Mouse (Mus musculus) neural tube, embryonic 15.5 days (tissue): ENCODE measurements at regions not wholly inside any gene's neighbourhood (a gene's known extent, or its start where the extent isn't known, plus 50 kb on each side); places are given as distances from the start of the nearest gene placed in this dataset.
"Not testable (repeated sequence)": the region's sequence is repeated elsewhere in the genome, so short reads cannot be mapped to it uniquely, and the experiment has no call there.

Experiments used
- ATAC-seq: fragments of 200-750 bp; cut with Nextera tagmentation; 2 replicates; pipeline ENCODE4 v1.8.0; 2017; ENCODE audit warnings: mild to moderate bottlenecking, moderate TSS enrichment, moderate library complexity; ENCODE audit not compliant: low FRiP score
- H3K27ac ChIP-seq: fragments of 300-500 bp; sonication (generic); replicated peaks from 2 replicates; pipeline ENCODE4 v1.5.1; 2015; ENCODE audit warnings: mild to moderate bottlenecking, inconsistent platforms
- H3K27me3 ChIP-seq: fragments of 300-500 bp; sonication (generic); replicated peaks from 2 replicates; pipeline ENCODE4 v1.6.1; 2015; ENCODE audit warnings: inconsistent platforms
- H3K36me3 ChIP-seq: fragments of 300-500 bp; sonication (generic); 2 replicates; pipeline ENCODE4 v1.6.1; 2015; ENCODE audit warnings: inconsistent platforms
- H3K4me1 ChIP-seq: fragments of 300-500 bp; sonication (generic); 2 replicates; pipeline ENCODE4 v1.6.1; 2015; ENCODE audit warnings: inconsistent platforms
- H3K4me2 ChIP-seq: fragments of 300-500 bp; sonication (generic); 2 replicates; pipeline ENCODE4 v1.6.1; 2015; ENCODE audit warnings: inconsistent platforms, mild to moderate bottlenecking, moderate library complexity
- H3K4me3 ChIP-seq: fragments of 300-500 bp; sonication (generic); replicated peaks from 2 replicates; pipeline ENCODE4 v1.5.1; 2015; ENCODE audit warnings: mild to moderate bottlenecking, inconsistent platforms
- H3K9ac ChIP-seq: fragments of 300-500 bp; sonication (generic); replicated peaks from 2 replicates; pipeline ENCODE4 v1.6.1; 2015; ENCODE audit warnings: mild to moderate bottlenecking, inconsistent platforms
- H3K9me3 ChIP-seq: fragments of 300-500 bp; sonication (generic); replicated peaks from 2 replicates; pipeline ENCODE4 v1.6.1; 2016; ENCODE audit warnings: inconsistent platforms
- WGBS: fragments of 180-500 bp; shearing (Covaris S2); methylation state at CpG from one replicate; pipeline ENCODE4 v1.1.7; 2015; ENCODE audit warnings: mixed read lengths; 5-methylcytosine and 5-hydroxymethylcytosine counted together

DNA sequence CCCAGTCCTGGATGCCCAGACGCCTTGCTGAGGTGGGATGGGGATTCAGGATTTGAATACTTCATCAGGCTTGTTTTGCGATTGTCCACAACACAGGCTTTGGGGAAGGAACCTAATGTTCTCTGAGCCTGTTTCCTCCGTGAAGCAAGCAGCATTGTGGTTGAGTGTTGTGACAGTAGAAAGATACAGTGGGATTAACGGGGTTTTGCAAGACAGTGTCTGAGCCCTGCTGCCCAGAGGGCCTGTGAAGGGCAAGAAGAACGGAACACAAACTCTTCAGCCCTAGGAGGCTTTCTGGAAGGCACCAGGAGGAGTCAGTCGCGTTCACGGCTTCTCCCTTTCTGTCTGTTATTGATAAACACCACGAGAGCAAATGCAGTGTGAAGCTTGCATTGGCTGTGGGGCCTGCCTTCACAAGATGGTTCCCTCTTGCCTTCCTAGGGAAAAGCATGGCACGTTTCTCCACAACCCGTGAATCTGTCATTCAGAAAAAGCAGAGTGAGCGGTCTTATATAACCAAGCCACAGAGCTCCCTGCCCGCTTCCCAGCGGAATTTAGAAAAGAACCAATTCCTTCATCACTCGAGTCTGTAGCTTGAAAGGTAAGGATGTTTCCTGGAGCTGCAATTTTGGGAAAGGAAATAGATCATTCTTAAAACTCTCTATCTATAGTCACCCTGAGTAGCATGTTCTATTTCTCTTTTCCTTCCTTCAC is 273.4 kb downstream of the Etnk1 start:
- 87% methylated on average over 15 of the region's 15 CpGs for WGBS

DNA sequence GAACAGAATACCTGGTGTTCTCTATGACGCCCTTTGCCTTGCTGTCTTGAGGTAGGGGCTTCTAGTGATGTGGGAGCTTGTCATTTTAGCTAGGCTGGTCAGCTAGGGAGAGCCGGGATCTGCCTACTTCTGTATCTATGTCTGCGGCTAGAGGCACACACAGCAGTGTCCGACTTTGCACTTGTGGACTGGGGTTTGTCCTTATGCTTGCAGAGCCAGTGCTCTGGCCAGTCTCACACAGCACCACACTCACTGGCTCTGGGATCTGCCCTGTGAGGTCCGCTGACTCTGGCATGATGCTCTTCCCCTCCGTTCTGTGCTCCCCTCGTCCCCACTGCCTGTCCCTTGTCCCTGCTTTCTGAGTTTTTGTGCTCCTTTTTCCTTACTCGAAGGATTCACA is 275.3 kb downstream of the Etnk1 start:
- no peak for ATAC-seq
- WGBS: 86% methylated on average over 8 of the region's 8 CpGs
- Histone ChIP-seq H3K4me3 (no peak overlapping the region), H3K4me2 (no peak overlapping the region), H3K4me1 (peaks cover 5% of the 10 kb centered on the region; the same call in 1 of the 2 replicates), H3K9me3 (no peaks in the 10 kb centered on the region), H3K27me3 (no peaks in the 10 kb centered on the region), H3K36me3 (no peaks in the 10 kb centered on the region), H3K27ac (no peak overlapping the region), H3K9ac (no peak overlapping the region)

More for the DNA sequence above, 273.4 kb downstream of the Etnk1 start:
- no peaks in the 10 kb centered on the region for H3K27me3 ChIP-seq
- H3K27ac ChIP-seq: no peak overlapping the region
- peaks cover 7% of the 10 kb centered on the region; the same call in 1 of the 2 replicates for H3K4me1 ChIP-seq
- no peak overlapping the region for H3K9ac ChIP-seq
- ATAC-seq: no peak
- H3K36me3 ChIP-seq: no peaks in the 10 kb centered on the region
- no peak overlapping the region for H3K4me3 ChIP-seq
- no peaks in the 10 kb centered on the region for H3K9me3 ChIP-seq
- no peak overlapping the region for H3K4me2 ChIP-seq

DNA sequence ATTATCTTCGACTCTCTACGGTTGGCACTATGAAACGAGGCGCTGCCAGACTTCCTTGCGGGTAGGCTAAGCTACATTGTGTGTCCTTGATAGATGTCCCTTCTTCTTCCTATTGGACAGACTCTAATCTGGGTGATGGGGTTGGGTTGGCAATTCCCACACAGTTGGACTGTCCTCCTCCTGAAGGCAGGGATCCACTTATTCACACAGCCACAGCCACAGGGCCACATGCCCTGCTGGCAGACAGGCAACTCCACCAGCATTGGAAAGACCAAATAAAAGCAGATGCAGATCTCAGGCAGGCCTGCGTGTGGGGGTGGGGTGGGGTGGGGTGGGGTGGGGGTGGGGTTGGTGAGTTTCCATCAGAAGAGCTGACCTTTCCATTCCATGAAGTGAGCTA is 276.4 kb downstream of the Etnk1 start:
- no peak for ATAC-seq
- no peaks in the 10 kb centered on the region for H3K4me1 ChIP-seq
- no peak overlapping the region for H3K4me3 ChIP-seq
- no peaks in the 10 kb centered on the region for H3K36me3 ChIP-seq
- no peaks in the 10 kb centered on the region for H3K9me3 ChIP-seq
- H3K27ac ChIP-seq: no peak overlapping the region
- no peaks in the 10 kb centered on the region for H3K27me3 ChIP-seq
- H3K4me2 ChIP-seq: no peak overlapping the region
- no peak overlapping the region for H3K9ac ChIP-seq
- WGBS: 95% methylated on average over 6 of the region's 6 CpGs

DNA sequence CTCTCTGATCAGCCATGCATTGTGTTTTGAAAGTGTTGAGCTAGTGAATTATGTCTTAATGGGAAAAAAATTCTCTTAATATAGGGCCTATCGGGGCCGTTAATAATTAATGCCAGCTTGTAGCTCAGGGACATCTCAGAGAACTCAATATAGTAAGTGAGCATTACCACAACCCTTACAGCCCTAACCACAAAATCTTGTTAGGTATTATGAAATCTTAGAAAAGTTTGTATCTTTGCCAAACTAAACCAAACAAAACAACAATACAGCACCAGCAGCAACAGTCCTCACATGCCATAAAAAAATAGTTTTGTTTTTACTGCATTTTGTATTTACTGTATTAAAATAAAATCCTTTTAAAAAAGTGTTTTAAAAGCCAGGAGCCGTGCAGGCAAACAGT is 277.8 kb downstream of the Etnk1 start:
- H3K9me3 ChIP-seq: no peaks in the 10 kb centered on the region
- H3K27me3 ChIP-seq: no peaks in the 10 kb centered on the region
- no peak overlapping the region for H3K27ac ChIP-seq
- ATAC-seq: no peak
- H3K4me1 ChIP-seq: no peaks in the 10 kb centered on the region
- no peaks in the 10 kb centered on the region for H3K36me3 ChIP-seq
- H3K9ac ChIP-seq: no peak overlapping the region
- H3K4me2 ChIP-seq: no peak overlapping the region
- 84% methylated on average over 3 of the region's 3 CpGs for WGBS
- no peak overlapping the region for H3K4me3 ChIP-seq

DNA sequence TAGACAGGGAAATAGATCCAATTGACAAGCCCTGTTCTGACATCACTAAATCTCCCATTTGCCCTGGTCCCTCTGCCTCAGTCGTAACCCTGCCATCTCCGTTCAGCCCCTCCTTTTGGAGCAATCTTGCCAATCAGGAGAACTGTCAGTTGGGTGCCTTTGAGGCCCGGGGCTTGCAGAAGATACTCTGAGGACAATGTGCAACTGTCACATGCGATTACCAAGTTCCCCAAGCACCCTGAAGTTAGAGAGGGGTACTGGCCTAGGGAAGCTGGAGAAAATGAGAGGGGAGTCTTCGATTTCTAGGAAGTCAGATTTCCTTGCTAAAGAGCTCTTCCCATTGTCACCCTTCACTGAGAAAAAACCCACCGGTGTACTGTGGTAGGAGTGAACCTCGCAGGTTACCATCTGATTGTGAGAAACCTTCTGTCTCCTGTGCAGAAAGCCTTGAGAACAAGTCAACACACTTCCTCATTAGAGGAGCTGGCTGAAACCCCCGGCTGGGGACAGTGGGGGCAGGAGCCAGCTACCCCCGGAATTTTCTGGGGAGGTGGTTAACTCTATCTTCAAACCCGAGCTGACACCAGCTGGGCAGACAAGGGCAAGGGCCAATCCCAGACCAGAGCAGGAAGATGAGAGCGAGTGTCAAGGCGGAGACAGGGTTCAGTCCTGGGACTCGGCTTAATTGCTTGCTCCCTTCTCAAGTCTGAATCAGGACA is 279.0 kb downstream of the Etnk1 start:
- 83% methylated on average over 13 of the region's 13 CpGs for WGBS
- no peak for ATAC-seq
- no peaks in the 10 kb centered on the region for H3K4me1 ChIP-seq

DNA sequence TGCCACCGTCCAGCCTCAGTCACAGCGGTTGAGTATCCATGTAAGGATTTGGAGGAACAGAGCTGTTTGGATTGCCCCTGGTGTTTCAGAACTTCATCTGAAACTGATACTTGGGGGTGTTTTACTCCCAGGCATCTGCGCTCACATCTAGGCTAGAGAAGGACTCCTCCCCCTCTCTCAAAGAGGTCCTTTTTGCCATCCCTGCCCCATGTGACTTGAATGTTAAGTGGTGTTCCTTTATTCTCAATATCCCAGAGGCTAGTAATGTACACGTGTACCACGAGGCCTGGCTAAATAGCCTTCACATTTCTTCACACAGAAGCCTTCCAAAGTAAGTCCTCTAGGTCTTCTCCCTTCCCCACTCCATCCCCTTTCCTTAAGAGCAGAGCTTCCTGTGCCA is 280.0 kb downstream of the Etnk1 start:
- 70% methylated on average over 5 of the region's 5 CpGs for WGBS

More for the DNA sequence above, 279.0 kb downstream of the Etnk1 start:
- Histone ChIP-seq H3K9me3 (no peaks in the 10 kb centered on the region), H3K36me3 (no peaks in the 10 kb centered on the region), H3K4me3 (no peak overlapping the region), H3K27ac (no peak overlapping the region), H3K27me3 (no peaks in the 10 kb centered on the region), H3K9ac (no peak overlapping the region), H3K4me2 (no peak overlapping the region)

DNA sequence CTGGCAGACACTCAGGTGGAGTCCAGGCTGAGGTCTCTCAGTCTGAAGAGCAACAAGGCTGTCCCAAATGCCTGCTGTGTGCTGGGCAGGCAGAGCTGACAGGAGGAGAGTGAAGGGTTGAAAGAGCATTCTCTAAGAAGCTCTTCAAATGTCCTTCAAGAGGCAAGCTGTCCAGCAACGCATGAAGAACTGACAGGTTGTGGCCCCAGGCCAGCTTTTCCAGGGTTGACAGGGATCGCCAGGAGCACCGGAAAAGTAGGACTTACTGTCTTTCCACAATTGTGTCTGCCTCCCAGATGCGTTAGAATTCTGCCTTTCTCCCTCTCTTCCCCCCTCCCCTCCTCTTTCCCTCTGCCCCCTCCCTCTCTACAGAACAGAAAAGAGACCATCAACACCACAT is 282.1 kb downstream of the Etnk1 start:
- H3K27me3 ChIP-seq: no peaks in the 10 kb centered on the region
- no peak overlapping the region for H3K27ac ChIP-seq
- no peak overlapping the region for H3K4me3 ChIP-seq
- H3K4me1 ChIP-seq: no peaks in the 10 kb centered on the region
- 91% methylated on average over 4 of the region's 4 CpGs for WGBS
- no peak overlapping the region for H3K4me2 ChIP-seq
- H3K9me3 ChIP-seq: no peaks in the 10 kb centered on the region
- no peak for ATAC-seq
- no peak overlapping the region for H3K9ac ChIP-seq
- no peaks in the 10 kb centered on the region for H3K36me3 ChIP-seq

More for the DNA sequence above, 280.0 kb downstream of the Etnk1 start:
- Histone ChIP-seq H3K36me3 (no peaks in the 10 kb centered on the region), H3K4me3 (no peak overlapping the region), H3K27ac (no peak overlapping the region), H3K4me1 (no peaks in the 10 kb centered on the region), H3K9me3 (no peaks in the 10 kb centered on the region), H3K27me3 (no peaks in the 10 kb centered on the region), H3K4me2 (no peak overlapping the region), H3K9ac (no peak overlapping the region)
- ATAC-seq: no peak

DNA sequence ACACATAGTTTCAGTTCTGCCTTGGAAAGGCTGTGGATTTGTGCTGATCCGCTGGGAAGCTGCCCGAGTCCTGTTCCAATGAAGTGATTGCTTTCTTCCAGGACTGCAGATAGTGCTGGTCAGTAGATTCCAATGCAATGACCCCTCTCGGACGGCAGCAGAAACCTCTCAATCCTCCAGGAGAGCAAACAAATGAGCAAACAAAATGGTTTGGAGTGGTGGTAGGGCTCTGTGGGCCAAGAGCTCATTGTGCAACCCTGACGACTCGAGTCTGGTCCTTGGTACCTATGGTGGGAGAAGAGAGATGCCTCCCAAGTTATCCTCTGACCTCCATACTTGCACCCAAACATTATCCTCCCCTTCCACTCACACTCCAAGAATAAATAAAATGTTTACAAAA is 284.8 kb downstream of the Etnk1 start:
- Histone ChIP-seq H3K4me1 (no peaks in the 10 kb centered on the region), H3K36me3 (no peaks in the 10 kb centered on the region), H3K9ac (no peak overlapping the region), H3K27me3 (no peaks in the 10 kb centered on the region), H3K27ac (no peak overlapping the region), H3K4me3 (no peak overlapping the region), H3K9me3 (no peaks in the 10 kb centered on the region), H3K4me2 (no peak overlapping the region)
- 93% methylated on average over 6 of the region's 6 CpGs for WGBS
- ATAC-seq: no peak

DNA sequence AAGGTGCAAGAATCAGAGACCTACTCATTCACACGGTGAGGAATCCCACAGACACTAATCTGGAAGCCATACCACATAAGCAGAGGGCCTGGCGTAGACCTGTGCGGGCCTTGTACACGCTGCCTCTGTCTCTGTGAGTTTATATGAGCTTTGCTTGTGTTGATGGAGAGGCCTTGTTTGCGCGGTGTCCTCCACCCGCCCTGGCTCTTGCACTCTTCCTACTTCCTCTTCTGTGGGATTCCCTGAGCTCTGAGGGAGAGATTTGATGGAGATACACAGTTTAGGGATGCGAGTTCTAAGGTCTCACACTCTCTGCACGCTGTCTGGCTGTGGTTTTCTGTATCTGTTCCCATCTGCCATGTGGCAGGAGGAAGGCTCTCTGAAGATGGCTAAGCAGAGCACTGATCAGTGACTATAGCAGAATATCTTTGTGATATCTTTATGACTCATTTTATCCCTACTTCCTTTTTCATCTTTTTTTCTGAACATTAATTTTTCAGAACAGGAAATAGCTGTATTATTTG is 287.7 kb downstream of the Etnk1 start:
- WGBS: 96% methylated on average over 9 of the region's 9 CpGs
- no peak for ATAC-seq
- H3K4me2 ChIP-seq: no peak overlapping the region

DNA sequence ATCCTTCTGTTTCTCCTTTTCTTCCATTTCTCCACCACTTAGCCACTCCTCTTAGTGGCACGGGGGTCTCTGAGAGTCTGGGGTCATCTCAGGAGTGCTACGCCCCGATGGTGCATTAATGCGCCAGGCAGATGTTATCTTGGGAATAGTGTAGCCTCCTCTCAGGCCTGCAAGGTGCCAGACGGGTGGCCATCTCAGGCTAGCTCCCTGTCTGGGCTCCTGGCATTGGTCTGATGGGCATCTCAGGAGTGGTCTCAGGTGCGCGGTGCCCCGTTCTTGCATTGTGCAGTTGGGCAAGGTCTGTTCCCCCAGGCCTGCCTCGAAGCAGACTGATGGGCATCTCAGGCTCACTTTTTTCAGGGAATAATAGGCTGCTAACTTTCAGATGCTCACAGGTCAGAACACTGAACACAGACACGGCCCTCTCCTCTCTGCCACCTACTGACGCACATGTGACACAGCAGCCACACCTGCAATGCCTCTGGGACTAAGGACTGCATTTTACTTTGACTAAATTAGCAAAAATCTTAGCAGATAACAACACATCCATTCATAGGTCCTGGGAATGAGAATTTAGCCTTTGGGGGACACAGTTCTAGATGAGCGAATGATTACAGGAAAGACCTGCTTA is 298.0 kb downstream of the Etnk1 start:
- 82% methylated on average over 12 of the region's 12 CpGs for WGBS
- Histone ChIP-seq H3K4me3 (no peak overlapping the region), H3K36me3 (no peaks in the 10 kb centered on the region), H3K27ac (no peak overlapping the region), H3K27me3 (no peaks in the 10 kb centered on the region), H3K9ac (no peak overlapping the region), H3K4me2 (no peak overlapping the region), H3K9me3 (no peaks in the 10 kb centered on the region), H3K4me1 (no peaks in the 10 kb centered on the region)
- no peak for ATAC-seq

More for the DNA sequence above, 287.7 kb downstream of the Etnk1 start:
- Histone ChIP-seq H3K9ac (no peak overlapping the region), H3K4me1 (no peaks in the 10 kb centered on the region), H3K4me3 (no peak overlapping the region), H3K27me3 (no peaks in the 10 kb centered on the region), H3K36me3 (no peaks in the 10 kb centered on the region), H3K9me3 (no peaks in the 10 kb centered on the region), H3K27ac (no peak overlapping the region)

DNA sequence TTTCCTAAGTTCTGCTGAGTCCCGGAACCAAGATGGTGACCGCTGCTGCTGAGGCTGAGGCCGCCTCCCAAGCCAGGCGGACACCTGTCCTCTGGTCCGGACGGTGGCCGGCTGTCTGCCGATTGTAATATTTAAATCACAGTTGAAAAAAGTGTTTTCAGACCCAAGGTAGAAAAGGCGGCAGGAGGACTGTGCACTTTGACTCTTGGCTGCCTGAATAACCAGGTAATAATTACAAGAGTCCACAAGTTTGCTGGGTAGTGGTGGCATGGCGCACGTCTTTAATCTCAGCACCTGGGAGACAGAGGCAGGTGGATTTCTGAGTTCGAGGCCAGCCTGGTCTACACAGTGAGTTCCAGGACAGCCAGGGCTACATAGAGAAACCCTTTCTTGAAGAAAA is 305.7 kb downstream of the Etnk1 start:
- H3K9ac ChIP-seq, ATAC-seq, H3K27me3 ChIP-seq, H3K27ac ChIP-seq, H3K9me3 ChIP-seq, H3K4me2 ChIP-seq, H3K36me3 ChIP-seq, H3K4me3 ChIP-seq, H3K4me1 ChIP-seq: not testable (repeated sequence)
- 95% methylated on average over 11 of the region's 12 CpGs for WGBS

DNA sequence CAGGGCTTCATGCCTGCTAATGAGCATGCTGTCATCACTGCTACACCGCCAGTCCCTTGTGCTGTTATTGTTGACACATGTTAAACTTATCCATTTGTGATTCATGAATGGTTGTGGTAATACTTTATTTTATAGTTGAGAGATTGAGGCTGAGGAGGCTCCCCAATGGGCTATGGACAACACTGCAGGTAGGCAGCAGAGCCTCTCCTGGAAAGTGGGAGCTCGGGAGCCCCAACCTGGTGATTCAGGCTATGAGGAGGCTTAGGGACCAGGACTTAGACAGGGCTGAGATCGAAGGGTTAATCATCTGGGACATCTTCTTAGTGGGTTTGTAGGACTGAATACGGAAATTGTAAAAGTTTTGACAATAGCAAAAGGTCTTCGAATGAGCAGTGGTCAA is 307.4 kb downstream of the Etnk1 start:
- H3K9me3 ChIP-seq: no peaks in the 10 kb centered on the region
- no peaks in the 10 kb centered on the region for H3K36me3 ChIP-seq
- H3K4me3 ChIP-seq: no peak overlapping the region
- H3K4me2 ChIP-seq: no peak overlapping the region
- H3K27me3 ChIP-seq: no peaks in the 10 kb centered on the region
- H3K9ac ChIP-seq: no peak overlapping the region
- no peak overlapping the region for H3K27ac ChIP-seq
- ATAC-seq: no peak
- 88% methylated on average over 5 of the region's 5 CpGs for WGBS
- no peaks in the 10 kb centered on the region for H3K4me1 ChIP-seq
